Mouse (Mus musculus): ENCODE data around the gene Slc51a. TPM values are rescaled to one million over a fixed set of nuclear protein-coding genes. Genes with fewer than 3 reads are reported as not detected.
"Not testable (repeated sequence)": the region's sequence is repeated elsewhere in the genome, so short reads cannot be mapped to it uniquely, and the experiment has no call there.

Slc51a gene
- polyA plus RNA-seq, 1 experiment from 2014 or later = 0.90 TPM

DNA sequence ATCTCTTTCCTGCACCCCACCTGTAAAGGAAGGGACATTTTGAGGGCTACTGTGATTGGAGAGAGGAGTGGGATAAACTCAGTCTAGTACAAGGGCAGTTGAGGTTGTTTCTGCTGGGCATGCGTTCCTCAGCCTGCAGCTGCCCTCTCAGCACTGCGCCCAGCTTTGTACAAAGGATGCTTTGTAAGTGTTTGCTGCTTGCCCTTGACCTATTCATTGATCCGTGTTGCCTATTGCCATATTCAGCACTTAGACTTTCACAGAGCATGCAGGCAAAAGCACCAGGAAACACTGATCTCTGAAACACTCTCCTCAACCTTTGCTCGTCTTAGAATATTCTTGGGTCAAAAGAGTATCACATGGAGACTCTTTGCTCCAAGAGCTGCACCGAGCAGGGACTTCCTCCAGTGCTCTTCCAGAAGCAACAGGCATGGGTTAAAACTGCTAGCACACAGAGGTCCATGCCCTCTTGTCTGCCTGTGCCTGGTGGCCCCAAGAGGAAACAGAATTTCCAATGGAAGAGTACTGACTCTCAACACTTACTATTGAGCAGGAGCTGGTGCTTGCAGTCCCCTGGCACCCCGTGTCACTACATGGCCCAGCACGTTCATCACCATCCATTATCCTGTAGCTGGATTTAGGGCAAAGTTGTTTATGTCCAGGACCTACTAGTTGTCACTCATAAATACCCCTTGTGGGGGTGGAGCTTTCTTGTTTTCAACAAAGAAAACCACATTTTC, 15.2 kb downstream of the Slc51a start:
- DNase-seq (ENCODE audit: low spot score) = no peak

DNA sequence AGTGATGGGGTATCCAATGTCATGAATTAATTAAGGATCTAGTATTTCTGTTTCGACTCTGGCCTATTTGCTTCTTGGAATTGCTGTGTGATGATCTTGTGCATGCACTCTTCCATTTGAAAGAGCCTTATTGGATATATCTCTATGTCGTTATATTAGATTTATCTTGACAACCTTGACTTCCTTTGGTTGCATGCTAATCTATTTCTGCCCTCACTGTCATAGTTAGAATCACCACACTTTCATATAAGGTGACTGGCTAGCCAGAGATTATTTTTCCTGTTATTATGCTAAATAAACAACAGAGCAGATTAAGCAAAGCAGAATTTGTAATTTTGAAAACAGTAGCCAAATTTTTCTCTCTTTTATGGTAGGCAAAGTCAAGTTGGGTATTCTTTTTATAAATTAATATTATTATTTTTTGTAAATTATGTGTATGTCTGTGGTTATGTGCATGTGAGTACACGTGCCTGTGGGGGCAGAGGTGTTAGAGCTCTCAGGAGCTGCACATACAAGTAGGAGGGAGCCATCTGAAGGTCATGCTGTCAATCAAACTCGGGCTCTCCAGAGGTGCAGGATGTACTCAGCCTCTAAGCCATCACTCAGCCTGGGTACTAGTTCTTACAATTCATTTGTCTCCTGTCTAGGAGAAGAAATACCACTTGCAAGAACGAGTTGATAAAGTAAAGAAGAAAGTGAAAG, 18.1 kb downstream of the Slc51a start:
- DNase-seq (ENCODE audit: low spot score) = no peak

DNA sequence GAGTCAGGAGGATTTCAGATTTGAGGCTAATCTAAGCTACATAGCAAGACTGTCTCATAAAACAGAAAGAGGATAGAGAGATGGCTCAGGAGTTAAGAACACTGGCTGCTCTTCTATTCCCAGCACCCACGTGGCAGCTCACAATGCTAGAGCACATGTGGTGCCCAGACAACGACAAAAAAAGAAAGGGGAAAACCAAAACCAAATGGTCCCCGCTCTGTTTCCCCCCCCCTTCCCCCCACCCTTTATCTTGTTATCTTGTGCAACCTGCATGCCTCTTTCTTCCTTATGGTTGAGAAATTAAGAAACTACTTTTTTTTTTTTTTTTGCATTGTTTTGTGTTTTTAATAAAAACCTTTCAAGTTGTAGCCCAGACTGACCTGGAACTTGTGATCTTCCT, 19.2 kb downstream of the Slc51a start:
- DNase-seq (ENCODE audit: low spot score) = no peak

DNA sequence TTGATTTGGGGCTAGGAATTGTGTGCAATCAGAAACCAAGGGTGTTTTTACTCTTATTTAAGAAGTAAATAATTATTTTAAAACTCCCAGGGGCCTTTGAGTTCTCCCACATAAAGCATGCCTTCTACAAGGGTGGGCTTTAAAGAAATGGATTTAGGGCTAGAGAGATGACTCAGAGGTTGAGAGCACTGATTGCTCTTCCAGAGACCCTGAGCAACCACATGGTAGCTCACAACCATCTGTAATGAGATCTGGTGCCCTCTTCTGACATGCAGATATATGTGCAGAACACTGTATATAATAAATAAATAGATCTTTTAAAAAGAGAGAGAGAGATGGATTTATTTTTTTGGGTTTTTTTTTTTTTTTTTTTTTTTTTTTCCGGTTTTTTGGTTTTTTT, 22.8 kb downstream of the Slc51a start:
- peak; percentile 8 for DNase-seq (ENCODE audit: low spot score)

DNA sequence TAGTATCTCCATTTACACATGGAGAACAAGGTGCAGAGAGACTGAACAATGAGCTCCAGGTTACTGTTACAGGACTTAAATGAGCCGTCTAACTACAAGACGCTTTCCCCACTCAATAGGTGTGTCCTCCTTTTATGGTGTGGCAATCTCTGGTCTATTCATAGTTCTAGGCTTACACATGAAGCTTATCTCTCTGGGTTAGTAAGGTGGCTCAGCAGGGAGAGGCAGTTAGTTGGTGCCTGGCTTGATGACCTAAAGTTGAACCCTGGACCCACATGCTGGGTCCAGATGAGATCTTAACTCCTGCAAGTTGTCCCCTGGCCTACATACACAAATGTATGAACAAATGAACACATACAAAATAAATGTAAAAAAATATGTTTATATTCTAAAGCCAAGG, 24.3 kb downstream of the Slc51a start:
- DNase-seq (ENCODE audit: low spot score) = no peak

DNA sequence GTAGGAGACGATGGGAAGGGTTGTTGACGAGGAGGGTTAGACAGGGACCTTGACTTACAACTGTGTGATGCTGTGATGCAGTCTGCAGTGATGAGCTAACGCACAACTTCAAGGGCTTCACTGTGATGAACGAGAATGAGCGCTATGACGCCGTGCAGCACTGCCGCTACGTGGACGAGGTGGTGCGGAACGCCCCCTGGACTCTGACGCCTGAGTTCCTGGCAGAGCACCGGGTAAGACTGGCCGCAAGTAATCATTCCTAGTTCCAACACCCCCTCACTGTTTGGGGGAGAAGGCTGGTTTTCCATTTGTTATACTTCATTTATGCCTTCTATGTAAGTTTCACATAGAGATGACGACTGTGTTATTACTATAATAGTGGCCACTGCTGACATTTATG, 24.7 kb downstream of the Slc51a start:
- DNase-seq (ENCODE audit: low spot score) = no peak

DNA sequence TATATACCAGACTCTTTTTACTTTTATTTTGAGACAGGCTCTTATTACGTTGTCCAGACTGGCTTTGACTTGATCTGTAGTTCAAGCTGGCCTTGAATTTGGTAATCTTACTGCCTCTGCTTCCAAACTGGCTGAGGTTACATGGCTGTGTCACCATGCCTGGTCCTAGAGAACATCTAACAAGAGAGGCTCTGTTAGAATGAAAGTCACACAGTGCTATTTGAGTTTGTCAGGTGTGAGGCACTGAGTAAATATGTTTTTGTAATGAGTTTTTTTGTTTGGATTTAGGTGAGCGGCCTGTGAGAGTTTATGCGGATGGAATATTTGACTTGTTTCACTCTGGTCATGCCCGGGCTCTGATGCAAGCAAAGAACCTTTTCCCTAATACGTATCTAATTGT, 26.0 kb downstream of the Slc51a start:
- DNase-seq (ENCODE audit: low spot score) = no peak

DNA sequence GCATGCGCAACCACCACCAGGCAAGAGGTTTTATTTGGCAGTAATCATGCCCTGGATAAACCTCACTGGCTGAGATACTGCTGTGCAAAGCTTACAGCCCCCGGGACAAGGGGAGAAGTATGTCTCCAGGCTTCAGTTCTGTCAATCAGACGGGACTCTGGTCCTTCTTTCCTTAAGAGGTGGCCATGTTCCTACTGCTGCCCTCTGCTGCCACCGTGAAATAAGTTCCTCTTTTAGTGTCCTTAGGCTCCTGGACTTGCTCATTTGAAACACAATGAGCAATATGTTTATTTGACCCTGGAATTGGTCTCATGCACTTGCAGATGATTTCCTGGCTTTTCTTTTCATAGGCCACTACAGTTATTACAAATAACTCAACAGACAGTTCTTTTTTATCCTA, 27.2 kb downstream of the Slc51a start:
- no peak for DNase-seq (ENCODE audit: low spot score)

DNA sequence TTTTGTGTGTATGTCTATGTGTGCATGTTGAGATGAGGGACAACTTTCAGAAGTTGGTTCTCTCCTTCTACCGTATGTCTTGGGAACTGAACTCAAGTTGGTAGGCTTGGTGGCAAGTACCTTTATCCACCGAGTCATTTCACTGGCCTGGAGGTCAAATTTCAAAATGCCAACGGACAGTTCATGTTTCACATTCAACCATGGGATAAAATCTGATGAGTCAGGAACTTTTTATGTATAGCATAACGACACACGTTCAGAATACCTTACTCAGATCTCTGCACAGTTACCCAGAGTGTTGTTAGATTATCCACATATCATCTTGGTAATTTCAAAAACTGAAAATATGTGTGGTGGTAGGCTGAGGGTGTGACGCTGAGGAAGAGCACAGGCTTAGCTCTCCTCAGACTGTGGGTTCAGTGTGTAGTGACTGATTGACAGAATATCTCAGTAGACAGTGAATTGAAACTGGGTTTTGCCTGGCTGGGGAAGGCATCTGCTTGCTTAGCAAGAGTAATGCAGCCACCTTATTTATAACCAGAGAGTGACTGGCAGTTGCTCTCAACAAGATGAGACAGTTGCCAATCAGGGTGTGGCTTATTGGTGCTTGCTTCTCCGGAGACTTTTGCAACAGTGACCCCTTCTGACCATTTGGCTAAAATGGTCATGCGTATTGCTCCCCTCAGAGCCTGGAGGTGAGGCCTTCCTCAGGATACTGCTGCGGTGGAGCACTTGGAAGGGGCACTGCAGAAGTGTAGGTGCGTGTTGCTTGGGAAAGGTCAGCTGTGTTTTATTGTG, 29.9 kb downstream of the Slc51a start:
- DNase-seq (ENCODE audit: low spot score) = peak; percentile 44

DNA sequence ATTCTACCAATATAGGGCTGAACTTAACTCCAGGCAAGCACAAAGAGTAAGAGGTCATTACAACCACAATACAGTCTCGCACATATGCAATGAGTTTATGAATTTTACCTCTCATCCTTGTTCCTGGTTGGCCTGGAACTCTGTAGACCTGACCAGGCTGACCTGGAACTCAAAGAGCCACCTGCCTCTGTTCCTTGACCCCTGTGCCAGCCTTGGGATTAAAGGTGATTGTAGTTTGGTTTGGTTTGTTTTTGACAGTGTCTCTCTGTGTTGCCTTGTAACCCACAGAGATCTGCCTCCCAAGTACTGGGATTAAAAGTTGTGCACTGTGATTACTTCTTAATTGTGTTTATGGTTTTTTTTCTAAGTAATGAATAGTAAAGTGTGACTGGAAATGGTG, 30.9 kb downstream of the Slc51a start:
- DNase-seq (ENCODE audit: low spot score) = no peak

DNA sequence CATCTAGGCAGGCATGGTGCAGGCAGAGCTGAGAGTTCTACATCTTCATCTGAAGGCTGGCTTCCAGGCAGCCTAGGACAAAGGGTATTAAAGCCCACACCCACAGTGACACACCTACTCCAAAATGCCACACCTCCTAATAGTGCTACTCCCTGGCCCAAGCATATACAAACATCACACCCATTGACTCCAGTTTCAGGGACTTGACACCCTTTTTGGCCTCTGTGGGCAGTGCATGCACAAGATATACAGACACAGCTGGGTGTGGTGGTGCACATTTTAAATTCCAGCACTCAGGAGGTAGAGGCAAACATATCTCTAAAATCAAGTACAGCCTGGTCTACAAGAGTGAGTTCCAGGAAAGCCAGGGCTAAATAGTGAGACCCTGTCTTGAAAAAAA, 31.6 kb downstream of the Slc51a start:
- DNase-seq (ENCODE audit: low spot score) = no peak

DNA sequence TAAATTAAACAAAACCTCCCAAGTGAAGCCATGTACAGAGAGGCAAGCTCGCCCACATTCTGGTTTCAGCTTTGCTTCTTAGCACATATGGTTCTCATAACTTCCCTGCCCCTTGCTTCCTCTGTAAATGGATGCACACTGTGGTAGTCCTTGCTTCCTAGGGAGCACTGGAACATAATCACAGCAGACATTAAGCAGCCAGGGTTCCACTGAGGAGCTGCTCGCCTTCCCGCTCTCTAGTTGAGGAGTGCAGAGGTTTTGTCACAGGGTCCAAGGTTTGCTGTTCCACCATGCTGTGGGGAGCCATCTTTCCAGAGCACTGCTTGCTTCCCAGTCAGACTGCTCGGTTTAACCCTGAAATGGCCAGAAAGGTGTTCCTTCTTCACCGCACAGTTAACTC, 33.0 kb downstream of the Slc51a start:
- no peak for DNase-seq (ENCODE audit: low spot score)

DNA sequence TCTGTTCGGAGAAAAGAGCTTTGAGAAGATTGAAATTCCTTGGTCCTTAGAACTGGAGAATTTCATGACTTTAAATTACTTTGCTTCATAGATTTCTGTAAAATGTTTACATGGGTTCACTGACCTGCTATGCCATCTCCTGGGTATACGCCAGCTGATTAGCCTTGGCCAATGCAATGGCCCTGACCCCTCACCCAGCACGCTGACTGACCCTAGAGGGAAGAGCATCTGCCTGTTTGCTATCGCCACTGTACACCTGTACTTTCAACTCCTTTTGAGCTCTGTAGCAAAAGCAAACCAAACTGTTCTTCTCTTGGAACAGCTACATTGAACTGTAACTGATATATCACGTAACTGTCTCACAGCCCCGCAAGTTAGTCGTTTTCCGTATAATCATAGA, 34.6 kb downstream of the Slc51a start:
- no peak for DNase-seq (ENCODE audit: low spot score)

DNA sequence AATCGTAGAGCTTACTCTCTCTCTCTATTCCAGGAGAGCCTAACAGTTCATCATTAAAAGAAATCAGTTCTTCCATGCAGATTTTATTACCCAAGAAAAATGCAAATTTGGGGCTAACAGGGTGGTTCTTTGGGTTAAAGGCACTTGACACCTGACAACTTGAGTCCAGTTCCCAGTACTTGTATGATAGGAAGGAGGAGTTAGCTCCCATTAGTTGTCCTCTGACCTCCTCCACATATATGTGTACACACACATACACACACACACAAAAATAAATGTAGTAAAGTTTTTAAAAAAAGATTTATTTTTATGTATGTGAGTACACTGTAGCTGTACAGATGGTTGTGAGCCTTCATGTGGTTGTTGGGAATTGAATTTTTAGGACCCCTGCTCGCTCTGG, 37.5 kb downstream of the Slc51a start:
- no peak for DNase-seq (ENCODE audit: low spot score)

DNA sequence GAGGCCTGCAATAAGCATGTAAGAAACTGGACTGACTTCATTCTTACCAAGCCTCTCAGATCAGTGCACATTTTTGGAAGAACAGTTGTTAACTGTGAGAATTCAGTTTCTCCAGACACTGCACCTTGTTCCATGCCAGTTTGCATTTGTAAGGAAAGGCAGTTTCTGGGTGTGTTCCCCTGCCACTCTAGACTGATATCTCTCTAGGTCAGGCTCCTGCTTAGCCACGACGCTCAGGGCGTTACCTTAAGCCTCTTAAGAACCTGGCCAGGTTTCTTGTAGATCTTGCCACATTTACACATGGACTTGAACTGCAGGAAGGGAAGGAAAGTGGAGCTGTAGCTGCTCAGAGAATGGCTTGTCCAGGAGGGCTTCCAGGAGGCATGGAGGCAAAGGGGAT, 38.0 kb downstream of the Slc51a start:
- DNase-seq (ENCODE audit: low spot score) = no peak

DNA sequence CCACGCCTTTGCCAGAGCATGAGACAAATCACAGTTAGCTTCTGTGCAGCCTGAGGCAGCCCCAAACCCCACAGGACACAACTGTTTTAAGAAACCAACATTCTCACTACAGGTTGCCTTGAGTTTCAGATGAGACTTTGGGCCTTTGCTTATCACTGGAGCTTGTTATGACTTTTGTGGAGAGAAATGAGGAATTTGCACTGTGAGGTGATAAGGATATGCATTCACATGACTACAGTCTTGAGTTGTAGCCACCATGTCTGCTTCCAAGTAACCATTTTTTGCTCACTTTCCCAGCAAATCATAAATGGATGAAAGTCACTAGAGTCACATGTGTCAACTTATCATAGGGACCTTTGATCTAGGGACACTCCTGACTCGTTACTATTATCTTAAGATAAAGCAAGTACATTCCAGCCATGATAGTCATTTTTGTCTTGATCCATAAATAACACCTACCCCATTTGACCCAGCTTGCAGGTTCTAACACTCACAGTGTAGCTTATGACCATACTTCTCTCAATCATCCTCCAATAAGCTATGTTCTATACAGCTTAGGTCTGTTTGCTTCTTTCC, 41.0 kb downstream of the Slc51a start:
- DNase-seq (ENCODE audit: low spot score) = no peak

DNA sequence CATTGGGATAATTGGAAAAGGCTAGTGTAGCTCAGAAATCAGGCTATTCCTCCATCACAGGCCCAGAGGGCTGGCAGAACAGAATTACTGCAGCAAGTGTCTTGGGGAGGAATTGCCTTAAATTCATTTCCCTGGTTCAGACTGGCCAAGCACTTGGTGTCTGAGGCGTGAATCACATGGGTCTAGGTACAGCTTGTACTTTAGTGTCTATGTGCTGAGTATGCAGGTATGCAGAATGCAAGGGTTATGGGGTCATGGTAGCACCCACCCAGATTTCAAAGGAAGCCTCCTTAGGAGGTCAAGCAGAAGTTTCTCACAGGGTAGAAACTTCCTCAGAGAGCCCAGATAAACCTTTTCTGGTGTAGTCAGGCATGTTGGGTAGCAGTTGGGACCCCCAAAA, 42.1 kb downstream of the Slc51a start:
- no peak for DNase-seq (ENCODE audit: low spot score)

DNA sequence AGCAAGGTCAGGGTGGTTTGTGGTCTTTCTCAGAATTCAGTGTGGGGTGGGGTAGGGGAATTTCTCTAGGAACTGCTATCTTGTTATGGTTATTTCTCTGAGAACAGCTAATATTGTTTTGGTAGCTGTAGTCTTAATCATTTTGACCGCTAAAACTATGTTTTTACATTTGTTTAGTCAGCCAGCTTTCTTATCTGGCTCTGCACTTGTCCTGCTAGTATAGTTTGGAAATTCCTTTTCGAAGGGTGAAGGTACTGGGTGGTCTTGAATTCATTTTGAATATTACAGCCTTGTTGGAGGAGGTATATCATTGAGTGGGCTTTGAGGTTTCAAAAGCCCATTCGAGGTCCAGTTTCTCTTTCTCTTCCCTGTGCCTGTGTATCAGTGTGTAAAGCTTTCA, 43.1 kb downstream of the Slc51a start:
- not testable (repeated sequence) for DNase-seq (ENCODE audit: low spot score)

DNA sequence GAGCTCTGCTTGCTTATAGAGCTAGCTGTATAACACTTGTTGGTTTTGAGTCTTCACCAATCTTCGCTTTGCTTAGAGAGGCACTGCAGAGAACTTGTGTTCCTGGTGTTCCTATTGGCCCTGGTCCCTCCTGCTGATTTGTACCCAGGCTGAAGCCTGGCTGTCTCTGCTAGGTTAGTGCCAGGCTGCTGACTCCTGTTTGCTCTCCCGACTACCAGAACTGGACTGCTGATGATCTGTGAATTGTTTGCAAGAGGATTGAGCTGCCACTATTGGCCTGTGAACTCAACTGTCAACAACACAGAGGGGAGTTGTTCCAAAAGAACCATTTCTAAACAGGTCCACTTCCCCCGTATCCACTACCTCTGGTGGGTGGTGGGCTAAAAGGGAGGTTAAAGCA, 46.2 kb downstream of the Slc51a start:
- no peak for DNase-seq (ENCODE audit: low spot score)

DNA sequence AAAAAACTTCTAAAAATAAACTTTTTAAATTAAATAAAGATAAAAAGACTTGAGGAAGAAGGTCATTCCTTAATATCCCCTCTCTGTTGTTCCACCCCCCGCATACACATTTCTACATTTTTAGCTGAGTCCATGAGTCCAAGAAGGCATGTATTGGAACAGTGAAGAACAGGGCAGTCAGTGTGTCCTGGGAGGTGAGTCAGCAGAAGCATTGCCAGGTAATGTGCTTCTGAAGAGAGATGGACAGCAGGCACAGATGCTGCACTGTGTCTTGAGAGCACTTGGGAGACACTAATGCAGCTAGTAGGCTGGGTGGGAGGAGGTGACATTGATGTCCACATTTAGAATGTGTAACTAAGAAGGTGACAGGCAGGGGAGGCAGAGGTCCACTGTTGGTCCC, 50.4 kb downstream of the Slc51a start:
- DNase-seq (ENCODE audit: low spot score) = no peak

DNA sequence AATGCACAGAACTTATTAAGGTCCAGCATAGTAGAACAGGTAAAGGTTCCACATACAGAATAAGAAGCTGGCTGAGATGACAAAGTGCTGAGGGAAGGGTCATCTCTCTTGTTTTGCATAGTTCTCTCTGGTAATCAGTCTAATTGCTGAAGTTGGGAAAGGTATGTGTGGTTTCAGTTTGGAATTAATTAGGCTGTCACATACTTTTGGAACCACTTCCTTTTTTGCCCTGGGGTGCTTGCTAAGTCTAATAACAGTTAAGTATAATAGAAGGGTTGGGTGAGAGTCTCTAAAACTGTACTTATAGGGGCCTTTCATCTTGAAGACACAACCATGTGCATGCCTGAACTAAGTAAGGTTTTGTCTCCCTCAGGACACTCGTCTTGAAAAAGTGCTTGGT, 51.0 kb downstream of the Slc51a start:
- no peak for DNase-seq (ENCODE audit: low spot score)

DNA sequence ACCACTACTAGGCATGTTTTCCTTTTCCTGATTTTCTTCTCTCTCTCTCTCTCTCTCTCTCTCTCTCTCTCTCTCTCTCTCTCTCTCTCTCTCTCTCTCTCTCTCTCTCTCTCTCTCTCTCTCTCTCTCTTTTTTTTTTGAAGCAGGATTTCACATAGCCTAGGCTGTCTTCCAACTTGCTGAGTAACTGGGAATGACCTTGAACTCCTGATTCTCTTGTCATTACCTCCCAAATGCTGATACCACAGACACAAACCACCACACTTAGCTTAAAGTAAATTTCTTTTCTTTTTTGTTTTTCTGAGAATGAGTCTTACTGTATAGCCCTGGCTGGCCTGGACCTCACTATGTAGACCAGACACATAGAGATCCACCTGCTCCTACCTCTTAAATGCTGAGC, 53.0 kb downstream of the Slc51a start:
- DNase-seq (ENCODE audit: low spot score) = no peak

Measured in thymus, postnatal 0 days (tissue).